Mouse (Mus musculus): Measurements from ENCODE around the gene Tns1.
A peak's percentile ranks its signal among the peaks of the same experiment; 100 is the strongest.

Gene Tns1

DNA sequence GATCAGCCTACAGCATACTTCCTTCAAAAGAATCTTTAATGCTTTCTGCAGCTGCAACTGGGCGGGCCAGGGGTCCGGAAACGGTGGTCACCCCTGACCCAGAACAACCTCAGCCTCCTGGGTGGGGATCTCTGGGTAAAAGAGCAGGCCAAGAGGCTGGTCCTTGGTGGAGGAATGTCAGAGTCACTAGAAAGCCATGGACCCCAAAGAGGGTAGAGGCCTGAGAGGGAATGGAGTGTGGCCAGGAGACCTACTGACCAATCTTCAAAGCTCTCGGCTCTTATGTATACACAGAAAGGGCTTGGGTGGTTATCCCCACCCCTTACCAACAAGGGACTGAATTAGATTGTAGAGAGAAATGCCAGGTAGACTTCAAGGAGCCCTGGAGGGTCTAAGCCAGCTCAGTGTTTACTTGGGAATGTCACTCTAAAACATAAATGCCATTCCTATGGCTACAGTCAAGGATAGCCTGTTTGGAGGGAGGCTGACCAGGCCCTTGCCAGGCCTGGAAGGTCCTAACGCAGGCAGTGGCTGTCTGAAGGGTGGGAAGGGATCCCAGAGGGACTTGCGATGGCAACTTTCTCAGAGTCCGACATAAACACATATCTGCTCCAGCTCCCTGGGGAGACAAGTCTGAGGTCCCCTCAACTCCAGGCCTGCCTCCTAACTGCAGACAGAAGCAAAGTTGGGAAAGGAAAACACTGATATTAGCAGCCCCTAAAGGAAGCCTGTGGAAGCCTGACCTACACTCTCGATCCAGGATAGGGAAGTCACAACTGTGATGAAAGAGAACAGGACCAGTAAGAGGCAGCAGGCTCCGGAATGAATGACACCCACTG lies 92.3 kb downstream of the Tns1 start:
- no peak for DNase-seq (ENCODE audit: low spot score)

- DNase-seq (ENCODE audit: low spot score), result peak; percentile 59
These were observed 93.3 kb downstream of the Tns1 start for GRCm38 (mm10) chr1:74030901-74031360.

- no peak for DNase-seq (ENCODE audit: low spot score)
These were observed 94.0 kb downstream of the Tns1 start for GRCm38 (mm10) chr1:74030285-74030684.

GRCm38 (mm10) chr1:74029669-74030068 lies 94.6 kb downstream of the Tns1 start:
- no peak for DNase-seq (ENCODE audit: low spot score)

GRCm38 (mm10) chr1:74028881-74029266 lies 95.4 kb downstream of the Tns1 start:
- DNase-seq (ENCODE audit: low spot score), result no peak

DNA sequence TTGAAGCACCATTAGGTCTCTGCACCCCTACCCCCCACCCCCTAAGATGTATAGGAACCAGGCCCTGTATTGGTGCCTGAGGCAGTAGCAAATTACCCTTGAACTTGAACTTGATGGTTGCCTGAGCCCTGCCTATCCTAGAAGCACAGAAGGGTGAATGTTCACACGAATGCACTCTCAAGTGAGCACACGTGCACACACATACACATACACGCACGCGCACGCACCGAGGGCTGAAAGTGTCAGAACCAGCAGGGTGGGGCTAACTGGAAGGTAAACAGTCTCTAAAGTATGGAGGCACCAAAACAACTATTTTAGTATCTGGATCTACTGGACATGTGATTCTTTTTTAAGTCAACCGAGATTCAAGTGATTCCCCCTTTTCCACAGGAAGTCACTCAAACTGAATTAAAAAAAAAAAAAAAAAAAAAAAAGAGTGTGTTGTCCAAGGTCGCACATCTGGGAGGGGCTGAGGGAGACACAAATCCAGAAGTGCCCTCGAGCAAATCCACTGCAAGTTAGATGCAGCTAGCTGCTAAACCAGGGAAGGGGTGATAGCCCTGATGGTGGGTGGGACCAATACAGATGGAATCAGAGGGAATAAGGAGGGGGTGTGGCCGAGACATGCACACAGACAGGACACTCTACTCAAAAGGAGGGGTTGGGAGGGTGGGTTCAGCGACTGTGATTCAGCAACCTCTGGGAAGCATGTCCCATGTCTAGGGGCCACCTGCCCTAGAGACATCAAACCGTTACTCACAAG lies 96.0 kb downstream of the Tns1 start:
- no peak for DNase-seq (ENCODE audit: low spot score)

GRCm38 (mm10) chr1:74027559-74028091 lies 96.6 kb downstream of the Tns1 start:
- DNase-seq (ENCODE audit: low spot score), result no peak

GRCm38 (mm10) chr1:74026703-74027195 lies 97.5 kb downstream of the Tns1 start:
- no peak for DNase-seq (ENCODE audit: low spot score)

DNA sequence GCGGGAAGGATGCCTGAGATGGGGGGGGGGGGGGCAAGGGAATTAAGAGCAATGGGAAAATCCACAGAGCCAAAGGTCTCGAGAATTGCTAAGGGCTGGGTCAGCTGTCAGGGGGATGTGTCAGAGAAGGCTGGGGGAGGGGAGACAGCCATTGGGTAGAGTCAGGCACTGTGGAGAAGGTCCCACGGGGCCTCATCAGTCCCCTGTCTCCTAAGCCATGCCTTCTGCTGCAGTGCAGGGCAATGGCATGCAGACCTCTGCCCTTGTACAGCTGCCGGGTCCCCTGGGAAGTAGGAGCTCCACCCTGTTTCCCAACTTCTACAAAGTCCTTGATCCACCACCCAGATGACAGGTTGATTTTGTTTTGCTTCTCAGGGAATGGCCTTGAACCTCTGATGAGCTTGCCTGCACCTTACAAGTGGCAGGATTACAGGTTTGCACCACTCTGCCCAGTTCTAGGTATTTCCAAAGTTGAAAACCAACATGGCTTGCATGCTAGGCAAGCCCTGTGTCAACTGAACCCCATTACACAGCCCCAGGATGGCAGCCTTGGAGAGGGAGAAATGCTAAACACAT lies 98.5 kb downstream of the Tns1 start:
- DNase-seq (ENCODE audit: low spot score), result no peak

DNA sequence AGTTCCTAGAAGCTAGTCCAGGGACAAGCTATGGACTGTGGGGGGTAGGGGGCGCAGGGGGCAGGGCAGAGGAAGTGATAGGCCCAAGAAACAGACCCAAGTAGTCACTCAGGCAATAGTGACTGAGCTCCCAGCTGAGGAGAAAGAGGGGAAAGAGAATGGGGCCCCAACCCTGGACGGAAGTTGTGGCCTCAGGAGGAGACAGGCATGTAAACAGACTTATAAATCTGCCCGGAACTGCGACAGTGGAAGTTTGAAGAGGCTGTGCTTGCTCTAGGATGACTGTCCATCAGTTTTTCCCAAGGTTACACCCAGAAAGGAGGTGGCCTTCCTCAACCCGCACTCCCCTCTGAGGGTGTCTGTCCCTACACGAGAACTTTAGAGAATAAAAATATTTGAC lies 99.0 kb downstream of the Tns1 start:
- no peak for DNase-seq (ENCODE audit: low spot score)

GRCm38 (mm10) chr1:74024452-74025190 lies 99.6 kb downstream of the Tns1 start:
- no peak for DNase-seq (ENCODE audit: low spot score)

DNA sequence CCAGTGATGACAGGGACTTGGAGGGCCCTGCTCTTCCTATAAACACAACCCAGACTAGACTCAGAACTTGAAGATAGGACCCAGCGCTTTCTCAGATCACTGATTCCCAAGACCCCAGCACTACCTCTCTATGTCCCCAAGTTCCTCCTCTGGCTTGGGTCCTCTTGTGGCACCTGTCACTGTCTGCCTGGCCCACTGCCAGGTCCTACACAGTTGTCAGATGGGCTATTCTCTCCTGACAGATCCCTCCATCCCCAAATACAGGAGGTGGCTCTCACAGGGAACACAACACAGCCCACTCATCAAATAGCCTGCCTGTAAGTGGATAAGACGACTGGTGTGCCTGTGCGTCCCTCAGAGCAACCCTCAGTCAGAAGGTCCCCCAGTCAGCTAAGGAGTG lies 101.3 kb downstream of the Tns1 start:
- DNase-seq (ENCODE audit: low spot score), result no peak

- DNase-seq (ENCODE audit: low spot score), result no peak
These were observed 101.7 kb downstream of the Tns1 start for GRCm38 (mm10) chr1:74022536-74022935.

GRCm38 (mm10) chr1:74020235-74020634 lies 104.0 kb downstream of the Tns1 start:
- no peak for DNase-seq (ENCODE audit: low spot score)

- no peak for DNase-seq (ENCODE audit: low spot score)
These were observed 106.7 kb downstream of the Tns1 start for GRCm38 (mm10) chr1:74017399-74018172.

DNA sequence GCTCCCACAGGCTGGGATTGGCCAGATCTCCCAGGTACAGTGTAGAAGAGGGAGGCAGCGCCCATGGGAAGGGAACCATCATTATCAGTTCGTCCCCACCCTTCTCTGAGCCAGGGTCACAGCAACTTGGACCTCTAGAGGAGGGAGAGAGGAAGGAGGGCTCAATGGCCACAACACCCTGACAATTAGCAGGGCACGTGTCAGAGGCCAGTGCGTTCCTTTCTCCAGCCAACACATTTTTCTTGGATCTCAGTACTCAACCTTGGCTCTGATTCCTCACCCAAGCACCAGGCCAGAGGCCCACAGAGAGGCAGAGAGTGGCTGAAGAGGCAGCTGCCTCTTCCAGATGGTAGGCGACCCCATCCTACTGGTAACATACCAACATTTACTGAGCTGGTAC lies 107.6 kb downstream of the Tns1 start:
- no peak for DNase-seq (ENCODE audit: low spot score)

DNA sequence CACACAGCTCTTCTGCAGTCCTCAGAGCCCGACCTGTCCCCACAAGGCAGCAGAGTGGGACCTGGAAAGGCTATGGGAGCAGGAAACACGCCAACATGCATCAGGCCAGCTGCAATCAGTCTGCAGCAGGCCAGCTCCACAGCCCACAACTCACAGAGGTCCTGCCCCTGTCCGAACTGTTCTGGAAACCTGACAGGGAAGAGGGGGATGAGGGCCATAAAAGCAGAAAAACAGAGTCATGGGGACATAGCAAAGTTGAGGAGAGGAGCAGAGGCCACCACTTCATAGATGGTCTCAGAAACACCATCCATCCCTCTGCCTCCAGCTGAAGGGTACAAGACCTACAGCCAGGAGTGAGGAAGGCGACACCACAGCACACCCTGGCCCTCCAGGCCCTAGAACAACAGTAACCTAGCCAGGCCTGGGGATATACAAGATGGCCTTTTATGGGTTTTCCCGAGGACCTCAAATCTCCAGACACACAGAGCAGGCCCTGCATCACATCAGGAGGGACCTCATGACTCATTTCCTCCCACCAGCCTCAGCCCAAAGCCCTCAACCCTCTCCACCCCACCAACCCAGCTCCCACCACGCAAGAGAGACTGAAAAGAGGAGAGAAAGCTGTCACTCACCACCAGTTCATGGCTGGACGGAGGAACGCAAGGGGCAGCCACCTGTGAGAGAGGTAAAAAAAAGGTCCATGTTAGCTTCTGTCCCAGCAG lies 108.6 kb downstream of the Tns1 start:
- no peak for DNase-seq (ENCODE audit: low spot score)

- no peak for DNase-seq (ENCODE audit: low spot score)
These were observed 109.5 kb downstream of the Tns1 start for GRCm38 (mm10) chr1:74014538-74015327.

GRCm38 (mm10) chr1:74013296-74014031 lies 110.8 kb downstream of the Tns1 start:
- DNase-seq (ENCODE audit: low spot score), result no peak

All from retina, embryonic 14.5 days (tissue).